Mouse (Mus musculus) cerebellum, postnatal 25 days (tissue): ENCODE measurements around the gene Zfp53.
"Not testable (repeated sequence)": the region's sequence is repeated elsewhere in the genome, so short reads cannot be mapped to it uniquely, and the experiment has no call there.

ENCODE experiments used
- DNase-seq, 2 experiments: peaks; one replicate each; pipeline ENCODE4 v3.0.0; 2021; ENCODE audit warnings: mixed read lengths in 2 of 2

Zfp53 gene

DNA sequence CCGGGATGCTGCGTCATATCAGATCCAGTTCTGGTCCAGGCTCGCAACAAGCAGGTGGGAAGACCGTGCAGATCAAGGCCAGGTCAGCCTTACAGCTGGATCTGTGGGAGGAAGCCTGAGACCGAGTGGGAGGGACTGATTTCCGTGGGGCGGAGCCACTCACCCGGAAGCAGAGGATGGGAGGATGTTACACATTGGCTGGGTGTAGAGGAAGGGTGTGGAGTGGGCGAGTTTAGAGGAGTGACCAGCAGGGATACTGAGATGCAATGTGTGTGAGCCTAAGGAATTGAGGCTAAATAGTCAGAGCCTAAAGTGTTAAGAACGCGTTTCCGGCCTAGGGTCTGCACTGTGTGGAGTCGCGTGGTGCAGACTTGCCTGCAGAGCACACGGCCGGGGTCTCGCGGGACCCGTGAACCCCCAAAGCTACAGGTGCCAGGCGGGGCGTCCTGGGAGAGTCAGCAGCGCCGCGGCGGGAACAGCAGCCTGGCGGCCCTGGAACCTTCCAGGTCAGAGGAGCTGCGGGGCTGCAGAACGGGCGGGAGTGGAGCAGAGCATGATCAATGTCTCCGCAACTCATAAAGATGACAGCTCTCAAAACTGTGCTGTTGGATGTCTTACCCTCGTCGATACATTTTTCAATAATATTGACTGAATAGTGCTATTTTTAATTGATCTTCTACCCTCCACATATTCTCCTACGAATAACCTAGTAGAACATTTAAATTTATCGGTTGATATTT is at the start of gene Zfp53:
Gene Zfp53, plus strand, starts transcription at position 239 of the 740 bp plus-strand sequence.
- DNase-seq, result peak; percentile 79 to 84

DNA sequence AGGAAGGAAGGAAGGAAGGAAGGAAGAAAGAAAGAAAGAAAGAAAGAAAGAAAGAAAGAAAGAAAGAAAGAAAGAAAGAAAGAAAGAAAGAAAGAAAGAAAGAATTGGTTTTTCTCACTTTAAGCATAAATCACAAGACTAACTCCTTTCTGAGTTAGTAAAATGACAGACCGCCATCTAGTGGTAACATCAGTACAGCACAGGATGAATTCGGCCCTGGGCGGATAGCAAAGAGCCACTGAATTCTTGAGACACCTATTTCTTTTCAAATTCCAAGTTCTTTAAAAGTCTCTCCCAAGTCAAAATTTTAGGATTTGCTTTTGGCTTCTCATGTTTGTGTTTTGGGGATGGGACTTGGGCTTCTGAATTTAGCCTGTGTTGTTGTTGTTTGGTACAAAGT is 39.1 kb upstream of the Zfp53 start:
- DNase-seq, result peak; percentile 58 to 75

DNA sequence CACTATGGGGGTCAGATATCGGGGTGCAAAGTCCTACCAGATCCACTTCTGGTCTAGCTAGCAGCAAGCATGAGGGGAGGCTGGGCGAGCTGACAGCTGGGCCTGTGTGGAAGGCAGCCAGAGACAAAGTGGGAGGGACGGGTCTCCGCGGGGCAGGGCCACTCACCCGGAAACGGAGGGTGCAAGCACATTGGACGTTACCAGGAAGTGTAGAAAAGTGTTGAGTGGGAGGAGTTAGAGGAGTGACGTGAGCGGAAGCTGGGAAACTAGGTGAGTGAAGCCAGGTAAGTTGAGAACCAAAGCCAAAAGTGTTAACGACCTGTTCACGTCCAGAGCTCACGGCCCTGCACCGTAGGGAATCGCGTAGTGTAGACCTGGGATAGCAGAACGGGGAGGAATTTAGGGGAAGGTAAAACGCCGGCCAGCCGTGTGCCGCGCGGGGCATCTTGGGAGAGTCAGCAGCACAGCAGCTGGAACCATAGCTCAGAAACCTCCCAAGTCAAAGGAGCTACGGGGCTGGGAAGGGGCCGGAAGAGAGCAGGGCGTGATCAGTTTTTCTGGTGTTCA is 38.6 kb upstream of the Zfp53 start, which contains the start of gene Zfp51:
Gene Zfp51, plus strand, starts transcription at position 237 of the 567 bp plus-strand sequence.
- peak; percentile 80 to 86 for DNase-seq

DNA sequence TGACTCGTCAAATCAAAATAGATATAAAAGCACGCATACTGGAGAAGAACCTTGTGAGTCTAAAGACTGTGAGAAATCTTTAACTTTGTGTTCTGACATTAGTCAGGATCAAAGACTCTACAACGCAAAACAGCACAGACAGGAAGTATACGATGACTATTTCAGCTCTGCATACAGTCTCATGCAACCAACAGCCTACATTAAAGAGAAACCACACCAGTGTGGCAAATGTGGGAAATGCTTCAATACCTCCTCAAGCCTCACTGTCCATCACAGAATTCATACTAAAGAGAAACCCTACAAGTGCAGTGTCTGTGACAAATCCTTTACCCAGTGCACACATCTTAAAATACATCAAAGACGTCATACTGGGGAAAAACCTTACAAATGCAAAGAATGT is 25.2 kb upstream of the Zfp53 start:
- no peak for DNase-seq

DNA sequence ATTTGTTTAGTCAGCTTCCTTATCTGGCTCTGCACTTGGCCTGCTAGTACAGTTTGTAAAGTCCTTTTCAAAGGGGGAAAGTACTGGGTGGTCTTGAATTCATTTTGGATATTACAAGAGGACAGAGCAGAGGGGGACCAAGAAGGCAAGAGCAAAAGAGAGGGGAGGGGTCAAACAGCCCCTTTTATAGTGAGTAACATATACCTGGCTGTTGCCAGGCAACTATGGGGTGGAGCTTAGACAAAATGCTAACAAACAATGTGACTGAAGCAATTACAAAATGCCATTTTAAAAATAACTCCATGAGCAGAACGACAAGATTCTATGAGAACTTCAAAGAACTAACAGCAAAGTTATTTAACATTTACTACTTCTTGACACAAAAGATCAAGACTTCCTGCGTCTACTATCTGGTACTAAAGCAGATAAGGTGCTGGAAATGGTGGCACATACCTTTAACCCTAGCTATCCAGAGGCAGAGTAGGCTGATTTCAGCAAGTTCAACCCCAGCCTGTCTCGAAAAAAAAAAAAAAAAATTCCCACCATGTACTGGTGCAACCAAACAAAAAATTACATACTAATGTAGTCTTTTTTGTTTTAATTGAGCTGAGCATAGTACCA is 16.7 kb upstream of the Zfp53 start:
- DNase-seq, result no peak

DNA sequence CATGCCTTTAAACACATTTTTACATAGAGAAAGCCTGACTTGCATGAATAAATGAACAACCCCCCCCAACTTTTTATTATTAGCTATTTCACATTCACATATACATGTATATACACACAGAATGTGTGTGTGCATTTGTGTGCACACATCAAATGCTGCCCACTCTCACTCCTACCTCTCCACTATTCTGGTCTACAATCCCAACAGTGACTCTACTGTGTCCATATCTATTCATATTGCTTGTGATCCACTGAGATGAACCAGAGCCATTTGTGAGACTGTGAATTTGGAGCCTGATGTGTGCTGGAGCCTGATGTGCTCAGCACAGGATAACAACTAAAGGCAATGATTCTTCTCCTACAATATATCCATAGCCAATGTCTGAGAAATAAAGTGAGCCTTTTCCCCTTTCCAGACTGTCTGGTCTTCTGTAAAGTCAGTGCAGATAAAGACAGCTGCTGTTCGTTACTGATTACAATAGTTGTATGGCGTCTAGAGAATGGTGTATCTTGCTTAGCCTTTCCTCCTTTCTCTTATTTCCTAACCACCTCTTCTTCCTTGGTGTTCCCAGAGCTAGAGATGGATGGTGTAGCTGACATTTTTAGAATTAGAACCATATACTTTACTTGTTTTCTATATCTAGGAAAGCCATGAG is 16.0 kb upstream of the Zfp53 start:
- no peak for DNase-seq

DNA sequence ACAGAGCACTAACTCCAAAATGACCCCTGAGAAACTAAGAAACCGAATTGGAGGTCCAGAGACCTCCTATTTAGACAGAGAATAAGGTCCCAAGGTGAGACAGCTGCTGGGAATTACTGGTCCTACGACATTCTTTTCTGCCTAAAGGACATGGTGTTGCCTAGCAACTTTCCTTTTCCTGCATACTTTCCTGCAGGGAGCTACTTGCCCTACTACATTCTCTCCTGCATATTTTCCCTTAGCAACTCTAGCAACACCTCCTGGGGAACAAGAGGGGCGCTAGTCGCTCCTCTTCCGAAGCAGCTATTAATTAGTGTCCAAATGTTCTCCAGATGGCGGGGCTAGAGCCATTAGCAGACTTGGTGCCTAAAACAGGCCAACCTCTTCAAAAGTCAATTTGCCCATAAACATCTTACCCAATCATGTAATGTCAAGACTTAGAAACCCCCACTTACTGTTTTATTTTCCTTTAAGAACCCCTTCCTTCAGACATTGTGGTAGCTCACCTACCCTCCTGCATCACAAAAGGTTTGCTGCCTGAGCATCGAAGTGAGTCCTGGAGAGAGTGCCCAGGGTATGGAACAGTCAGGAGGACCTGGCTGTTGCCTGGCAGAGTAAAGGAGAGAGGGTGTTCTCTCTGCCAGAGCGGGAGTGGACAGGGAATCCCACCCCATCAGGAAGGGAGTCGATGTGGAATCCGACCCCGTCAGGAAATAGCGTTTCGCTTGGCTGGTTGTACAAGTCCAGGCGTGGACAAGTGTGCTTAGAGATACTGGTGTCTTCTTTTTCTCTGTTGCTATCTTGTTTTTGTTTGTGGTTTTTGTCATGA is 15.2 kb upstream of the Zfp53 start:
- no peak for DNase-seq

DNA sequence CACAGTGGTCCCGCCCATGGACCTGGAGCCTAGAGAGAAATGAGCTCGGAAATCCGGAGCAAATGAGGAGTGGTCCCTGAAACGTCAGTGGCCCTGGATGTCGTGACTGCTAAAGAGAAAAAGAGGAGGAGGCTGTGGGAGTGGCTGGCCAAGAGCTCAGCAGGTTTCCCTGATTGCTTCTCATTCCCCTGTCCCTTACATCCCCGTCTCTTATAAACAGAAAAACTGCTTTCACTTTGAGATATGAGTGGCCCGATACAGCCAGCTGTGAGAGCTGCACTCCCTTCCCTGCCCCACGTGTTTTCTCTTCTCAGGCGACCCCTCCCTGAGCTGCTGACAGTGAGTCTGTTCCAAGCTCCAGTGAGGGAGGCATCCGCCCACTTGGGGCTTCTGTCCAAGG is 14.1 kb upstream of the Zfp53 start:
- DNase-seq, result not testable (repeated sequence)

DNA sequence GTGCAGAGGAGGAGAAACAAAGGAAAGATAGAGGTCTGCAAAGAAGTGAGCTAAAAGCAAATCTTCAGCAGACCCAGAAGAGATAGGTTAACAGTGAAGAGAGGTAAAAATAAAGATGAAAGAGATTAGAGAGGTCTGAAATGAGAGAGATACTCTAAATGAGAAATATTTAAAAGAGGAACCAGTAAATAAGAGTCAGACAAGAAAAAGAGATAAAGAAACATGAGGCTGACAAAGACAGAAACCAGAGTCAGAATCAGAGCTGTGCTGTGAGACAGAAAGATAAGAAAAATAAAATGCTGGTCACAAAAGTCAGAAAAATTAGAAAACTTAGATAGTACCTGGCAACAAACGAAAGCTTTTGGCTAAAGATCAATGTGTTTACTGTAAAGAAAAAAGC is 13.5 kb upstream of the Zfp53 start:
- DNase-seq, result not testable (repeated sequence)

DNA sequence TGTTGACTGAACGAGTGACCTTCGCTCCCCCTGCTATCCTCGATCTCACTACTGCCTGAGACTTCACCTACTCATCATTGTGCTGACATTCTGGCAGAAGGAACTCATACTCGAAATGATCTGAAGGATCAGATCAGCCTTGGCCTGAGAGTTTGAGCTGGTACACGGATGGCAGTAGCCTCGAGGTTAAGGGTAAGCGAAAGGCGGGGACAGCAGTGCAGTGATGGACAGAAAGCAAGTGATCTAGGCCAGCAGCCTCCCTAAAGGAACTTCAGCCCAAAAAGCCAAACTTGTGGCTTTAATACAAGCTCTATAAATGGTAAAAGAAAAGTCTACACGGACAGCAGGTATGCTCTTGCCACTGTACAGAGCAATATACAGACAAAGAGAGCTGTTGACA is 12.4 kb upstream of the Zfp53 start:
- not testable (repeated sequence) for DNase-seq

DNA sequence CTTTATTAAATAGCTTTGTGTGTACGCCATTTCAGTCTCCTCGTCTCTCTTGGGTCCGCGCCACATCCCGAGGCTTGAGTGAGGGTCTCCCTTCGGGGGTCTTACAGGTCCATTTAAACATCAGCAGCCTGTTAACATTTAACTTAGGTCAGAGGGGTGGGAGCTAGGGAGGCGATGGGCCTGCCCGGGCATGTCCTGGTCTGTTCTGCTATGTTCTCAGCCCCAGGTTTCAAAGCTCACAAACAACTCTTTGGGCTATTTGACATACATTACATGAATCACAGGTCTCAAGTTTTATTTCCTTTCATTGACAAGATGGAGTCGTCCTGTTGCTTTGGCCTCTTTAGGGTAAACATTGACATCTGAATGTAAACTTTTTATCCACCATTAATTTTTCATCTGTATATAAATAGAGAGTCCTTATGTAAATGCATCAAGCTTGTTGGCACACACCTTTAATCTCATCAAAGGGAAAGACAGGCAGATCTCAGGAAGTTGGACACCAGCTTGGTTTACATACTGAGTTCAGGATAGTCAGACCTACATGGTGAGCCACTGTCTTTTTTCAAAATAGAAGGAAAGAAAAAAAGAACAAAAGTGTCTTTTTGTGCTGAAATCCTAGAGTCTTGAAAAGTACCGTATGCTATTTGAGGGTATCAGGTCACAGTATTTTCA is 10.6 kb upstream of the Zfp53 start:
- not testable (repeated sequence) for DNase-seq

DNA sequence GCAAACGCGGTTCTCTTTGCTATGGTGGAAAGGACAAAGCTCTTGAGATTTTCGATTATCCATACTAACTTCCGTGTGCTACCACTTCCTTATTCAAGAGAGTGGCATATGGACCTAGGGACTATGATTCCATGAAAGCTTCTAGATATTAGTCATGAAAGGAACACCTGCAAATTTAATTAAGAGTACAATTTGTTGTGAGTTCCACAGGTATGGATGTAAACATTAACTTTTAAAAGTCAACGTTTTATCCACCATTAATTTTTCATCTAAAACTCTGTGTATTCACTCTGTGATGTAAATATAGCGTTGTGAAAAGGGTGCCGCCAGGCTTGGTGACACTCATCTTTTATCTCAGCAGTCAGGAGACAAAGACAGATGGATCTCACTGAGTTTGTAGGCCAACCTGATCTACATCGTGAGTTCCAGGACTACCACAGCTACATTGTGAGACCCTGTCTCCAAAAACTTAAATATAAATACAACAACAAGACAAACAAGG is 753 bp downstream of the Zfp53 start:
- DNase-seq, result no peak

DNA sequence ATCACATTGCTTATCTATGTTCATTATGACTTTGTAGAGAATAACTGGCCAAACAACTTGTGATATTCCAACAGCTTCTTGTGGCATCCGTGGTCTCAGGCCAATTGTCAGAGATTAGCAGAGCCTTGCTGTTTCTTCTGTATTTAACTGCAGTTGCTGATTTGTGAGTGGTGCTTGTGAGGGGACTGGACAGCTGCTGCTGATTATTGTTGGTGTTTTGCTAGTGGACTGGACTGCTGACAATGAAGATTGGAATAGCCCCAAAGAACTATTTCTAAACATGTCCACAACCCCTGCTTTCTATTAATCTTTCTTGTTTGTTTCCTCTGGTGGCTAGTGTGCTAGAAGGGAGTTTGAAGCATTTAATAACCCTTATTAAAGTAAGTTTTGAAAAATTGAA is 12.6 kb downstream of the Zfp53 start:
- no peak for DNase-seq

DNA sequence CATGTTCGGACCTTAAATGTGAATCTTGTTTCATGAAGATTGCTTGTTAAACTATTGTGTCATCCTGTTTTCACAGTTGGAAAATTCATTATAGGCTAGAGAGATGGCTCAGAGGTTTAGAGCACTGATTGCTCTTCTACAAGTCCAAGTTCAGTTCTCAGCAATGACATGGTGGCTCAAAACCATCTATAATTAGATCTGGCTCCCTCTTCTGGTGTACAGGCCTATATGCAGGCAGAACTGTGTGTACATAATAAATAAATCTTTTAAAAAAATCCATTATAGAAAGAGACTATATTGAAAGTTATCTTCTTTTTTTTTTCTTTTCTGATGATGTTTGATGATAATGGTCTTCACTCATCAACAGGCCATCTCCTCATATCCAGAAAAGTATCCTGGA is 15.7 kb downstream of the Zfp53 start:
- DNase-seq, result no peak

DNA sequence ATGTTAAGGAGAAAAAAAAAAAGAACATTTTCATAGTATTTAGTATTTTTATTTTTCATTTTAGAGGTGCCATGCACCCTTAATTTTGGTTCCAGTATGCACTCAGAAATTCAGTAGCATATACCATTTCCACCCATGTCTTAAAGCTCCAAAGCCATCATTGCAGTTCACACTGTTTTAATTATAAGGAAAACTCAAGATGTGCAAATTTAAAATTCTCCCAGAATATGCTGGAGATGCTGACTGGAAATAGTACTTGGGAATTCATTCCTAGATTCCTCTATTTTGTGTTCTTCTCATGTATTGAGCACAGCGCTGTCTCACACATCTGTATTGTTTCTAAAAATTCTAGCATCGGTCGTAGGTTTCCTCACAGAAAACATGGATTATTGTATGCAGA is 17.5 kb downstream of the Zfp53 start:
- DNase-seq, result no peak

DNA sequence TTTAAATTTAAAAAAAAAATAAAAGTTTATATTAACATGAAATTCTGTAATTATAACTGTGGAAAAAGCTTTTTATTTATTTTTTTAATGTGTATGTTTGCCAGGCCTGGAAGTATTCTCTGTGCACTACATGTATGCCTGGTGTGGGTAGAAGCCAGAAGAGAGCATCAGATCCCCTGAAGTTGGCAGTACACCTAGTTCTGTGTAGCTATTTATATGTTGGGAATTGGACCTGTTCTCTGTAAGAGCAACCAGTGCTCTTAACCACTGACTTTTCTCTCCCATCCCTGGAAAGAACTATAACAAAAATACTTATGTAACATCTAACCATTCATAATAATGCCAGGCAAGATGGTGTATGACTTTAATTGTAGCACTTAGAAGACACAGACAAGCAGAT is 21.0 kb downstream of the Zfp53 start:
- no peak for DNase-seq

DNA sequence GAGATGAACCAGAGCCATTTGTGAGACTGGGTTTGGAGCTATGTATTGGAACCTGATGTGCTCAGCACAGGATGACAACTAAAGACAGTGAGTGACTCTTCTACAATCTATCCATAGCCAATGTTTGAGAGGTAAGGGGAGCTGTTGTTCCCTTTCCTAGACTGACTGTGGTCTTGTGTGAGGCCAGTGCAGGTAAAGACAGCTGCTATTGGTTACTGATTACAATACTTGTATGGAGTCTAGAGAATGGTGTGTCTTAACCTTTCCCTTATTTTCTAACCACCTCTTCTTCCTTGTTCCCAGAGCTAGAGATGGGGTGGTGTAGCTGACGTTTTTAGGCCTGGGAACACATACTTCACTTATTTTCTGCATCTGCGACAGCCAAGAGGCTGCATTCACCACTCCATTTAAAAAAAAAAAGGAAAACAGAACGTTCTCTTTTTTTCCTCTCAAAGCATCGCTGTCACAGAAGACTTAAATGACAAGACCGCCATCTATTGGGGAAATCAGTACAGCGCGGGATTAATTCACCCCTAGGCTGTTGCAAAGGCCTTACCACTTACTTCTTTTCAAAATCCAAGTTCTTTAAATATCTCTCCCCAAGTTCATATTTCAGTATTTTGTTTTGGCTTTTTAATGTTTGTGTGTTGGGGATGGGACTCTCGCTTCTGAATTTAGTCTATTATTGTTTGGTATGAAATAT is 26.8 kb downstream of the Zfp53 start:
- DNase-seq, result peak; percentile 44 to 72

DNA sequence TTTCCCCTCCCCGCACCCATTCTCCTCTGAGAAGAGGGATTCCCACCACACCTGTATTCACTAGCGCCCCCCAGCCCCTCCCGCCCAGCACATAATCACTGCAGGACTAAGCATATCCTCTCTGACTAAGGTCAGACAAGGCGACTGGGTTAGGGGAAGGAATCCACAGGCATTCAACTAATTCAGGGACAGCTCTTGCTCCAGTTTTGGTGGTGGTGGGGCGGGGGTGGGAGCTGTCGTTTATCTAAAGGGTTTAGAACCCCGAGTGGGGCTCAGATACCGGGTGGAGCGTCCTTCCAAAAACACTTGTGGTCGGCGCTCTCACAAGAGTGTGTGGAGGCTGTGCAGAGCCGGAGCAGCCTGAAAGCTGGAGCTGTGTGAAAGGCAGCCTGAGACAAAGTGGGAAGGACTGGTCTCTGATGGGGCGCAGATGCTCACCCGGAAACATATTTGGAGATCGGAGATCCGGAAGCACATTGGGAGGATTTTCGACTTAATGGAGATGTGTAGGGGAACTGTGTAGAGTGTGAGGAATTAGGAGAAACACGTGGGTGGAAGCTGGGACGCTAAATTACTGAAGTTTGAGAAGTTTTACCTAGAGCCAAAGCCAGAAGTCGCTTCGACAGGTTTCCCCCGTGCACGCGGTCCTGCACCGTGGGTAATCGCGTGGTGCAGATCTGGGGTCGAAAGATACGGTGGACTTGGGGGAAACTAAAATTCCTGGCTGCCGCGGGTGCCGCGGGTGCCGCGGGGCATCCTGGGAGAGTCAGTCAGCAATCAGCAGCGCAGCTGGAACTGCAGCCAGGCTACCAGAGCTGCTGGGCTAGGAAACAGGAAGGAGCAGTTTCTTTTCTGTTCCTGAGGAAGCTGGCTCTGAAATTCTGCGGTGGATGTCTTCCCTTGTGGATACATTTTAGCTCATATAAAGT is 27.7 kb downstream of the Zfp53 start:
- peak; percentile 60 to 66 for DNase-seq

DNA sequence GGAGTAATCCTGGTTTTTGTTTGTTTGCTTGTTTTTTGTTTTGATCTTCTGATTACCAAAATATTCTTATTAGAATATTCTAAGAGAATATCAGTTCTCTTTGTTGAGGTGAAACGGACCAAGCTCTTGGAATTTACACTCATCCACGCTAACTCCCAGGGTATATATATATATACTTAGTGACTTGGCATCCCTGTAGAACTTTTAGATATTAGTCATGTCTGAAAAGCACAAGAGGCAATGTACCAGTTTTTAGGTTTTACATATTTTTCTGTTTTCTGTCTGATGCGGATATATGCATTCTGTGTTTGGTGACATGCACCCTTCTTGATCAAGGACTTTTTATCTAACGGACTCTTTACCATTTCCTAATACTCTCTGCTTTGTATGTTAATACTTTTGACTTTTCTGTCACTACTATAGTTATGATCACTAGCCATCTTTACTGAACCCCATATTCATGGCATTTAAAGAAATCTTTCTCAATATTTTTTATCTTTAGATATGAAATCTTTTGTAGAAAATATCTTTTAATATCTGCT is 28.4 kb downstream of the Zfp53 start:
- DNase-seq, result no peak

DNA sequence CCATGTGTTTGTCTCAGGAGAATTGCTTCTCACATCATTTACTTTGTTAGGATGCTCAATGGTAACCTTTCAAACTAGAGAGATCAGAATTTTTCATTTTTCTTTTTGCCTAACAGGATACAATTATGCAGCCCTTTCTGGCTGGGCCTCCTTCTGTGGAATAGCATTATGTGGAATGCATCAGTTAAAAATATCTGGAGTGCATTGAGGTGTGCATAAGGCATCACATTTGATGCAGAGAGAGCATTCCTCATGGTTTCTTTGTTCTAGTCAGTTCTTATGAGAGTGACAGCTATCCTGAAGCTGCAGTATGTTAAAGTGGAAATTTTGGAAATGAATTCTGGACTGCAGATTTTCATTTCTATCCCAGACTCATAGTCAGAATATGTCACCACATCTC is 37.5 kb downstream of the Zfp53 start:
- no peak for DNase-seq
